Mouse (Mus musculus): Measurements from ENCODE around the gene Btnl9. TPM values are rescaled to one million over a fixed set of nuclear protein-coding genes. Genes with fewer than 3 reads are reported as not detected.
A peak's percentile ranks its signal among the peaks of the same experiment; 100 is the strongest.

The Btnl9 gene
- polyA plus RNA-seq (2012; ENCODE audit: insufficient read depth, low replicate concordance): 7.0 and 7.1 TPM in 2 replicates

- TF ChIP-seq GATA1 (IDR thresholded peaks at IDR 0.05; ENCODE audit: borderline replicate concordance, low read length) (no peak), FLI1 (IDR thresholded peaks at IDR 0.05; ENCODE audit: low read length) (no peak)
- peaks cover 59% of the 10 kb centered on the region for H3K4me1 ChIP-seq
- no peaks in the 10 kb centered on the region for H3K27me3 ChIP-seq (replicated peaks)
- H3K36me3 ChIP-seq (replicated peaks; ENCODE audit: low read length): no peaks in the 10 kb centered on the region
- no peak within 1 kb of the TSS for H3K4me3 ChIP-seq (replicated peaks)
- no peaks in the 10 kb centered on the region for H3K9me3 ChIP-seq
Measured at GRCm38 (mm10) chr11:49186955-49187488, at the start of gene Btnl9. Gene Btnl9 (minus strand): TSS chr11:49187159.

DNA sequence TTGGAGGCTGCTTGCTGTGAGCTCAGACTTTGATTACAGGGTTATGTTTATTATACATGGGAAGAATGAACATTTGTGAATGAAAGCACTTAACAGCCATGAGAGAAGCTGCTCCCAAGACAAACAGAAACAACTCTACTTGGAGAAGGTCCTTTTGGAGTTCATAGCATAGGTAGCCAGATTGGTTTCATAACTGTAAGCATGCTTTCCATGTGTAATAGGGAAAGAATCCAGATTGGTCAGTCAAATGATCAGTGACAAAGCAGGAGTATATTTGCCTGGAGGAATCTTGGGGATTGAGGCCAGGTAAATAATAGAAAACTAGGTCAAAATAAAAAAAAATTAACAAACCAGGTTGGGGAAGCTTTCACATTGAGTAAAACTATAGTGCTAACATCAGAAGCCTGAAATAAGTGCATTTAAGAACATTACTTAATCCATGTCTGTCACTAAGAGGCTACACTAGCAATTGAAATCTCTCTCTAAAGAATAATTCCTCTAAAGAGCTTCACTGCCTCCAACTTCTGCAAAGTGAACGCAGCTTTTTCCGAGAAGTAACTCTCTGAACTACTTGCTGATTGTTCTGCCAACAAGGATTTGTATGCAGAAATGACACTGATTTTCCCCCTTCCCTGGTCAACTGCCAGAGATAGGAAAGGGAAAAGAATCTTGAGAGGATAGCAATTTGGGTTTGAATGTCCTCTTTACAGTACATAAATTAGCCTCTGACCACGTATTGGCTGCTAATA is 48.7 kb upstream of the Btnl9 start:
- H3K4me1 ChIP-seq: peaks cover 24% of the 10 kb centered on the region
- H3K4me3 ChIP-seq (replicated peaks): no peak overlapping the region
- H3K36me3 ChIP-seq (replicated peaks; ENCODE audit: low read length): no peaks in the 10 kb centered on the region
- no peaks in the 10 kb centered on the region for H3K27me3 ChIP-seq (replicated peaks)
- no peaks in the 10 kb centered on the region for H3K9me3 ChIP-seq
- no peak for TF ChIP-seq GATA1 (IDR thresholded peaks at IDR 0.05; ENCODE audit: borderline replicate concordance, low read length)
- no peak for TF ChIP-seq FLI1 (IDR thresholded peaks at IDR 0.05; ENCODE audit: low read length)

DNA sequence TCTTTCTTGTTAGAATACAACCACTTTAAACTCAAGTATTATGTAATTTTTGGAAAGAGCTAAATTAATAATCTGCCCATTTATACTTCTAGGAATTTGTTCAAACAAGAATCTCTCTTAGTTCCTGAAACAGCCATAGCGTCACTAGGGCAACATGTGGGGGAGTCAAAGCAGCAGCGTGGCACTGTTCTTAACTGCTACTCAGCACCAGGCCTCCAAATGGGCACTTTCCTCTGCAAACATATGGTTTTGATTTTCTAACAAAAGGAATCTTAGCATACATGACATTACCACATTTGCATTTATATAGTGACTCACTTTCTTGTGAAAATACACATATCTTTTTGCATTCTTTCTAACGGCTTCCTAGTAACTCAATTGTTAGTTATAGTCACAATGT is 45.8 kb upstream of the Btnl9 start:
- Histone ChIP-seq H3K9me3 (no peaks in the 10 kb centered on the region), H3K4me3 (replicated peaks) (no peak overlapping the region), H3K4me1 (peaks cover 14% of the 10 kb centered on the region), H3K36me3 (replicated peaks; ENCODE audit: low read length) (no peaks in the 10 kb centered on the region), H3K27me3 (replicated peaks) (no peaks in the 10 kb centered on the region)
- TF ChIP-seq FLI1 (IDR thresholded peaks at IDR 0.05; ENCODE audit: low read length): no peak
- no peak for TF ChIP-seq GATA1 (IDR thresholded peaks at IDR 0.05; ENCODE audit: borderline replicate concordance, low read length)

DNA sequence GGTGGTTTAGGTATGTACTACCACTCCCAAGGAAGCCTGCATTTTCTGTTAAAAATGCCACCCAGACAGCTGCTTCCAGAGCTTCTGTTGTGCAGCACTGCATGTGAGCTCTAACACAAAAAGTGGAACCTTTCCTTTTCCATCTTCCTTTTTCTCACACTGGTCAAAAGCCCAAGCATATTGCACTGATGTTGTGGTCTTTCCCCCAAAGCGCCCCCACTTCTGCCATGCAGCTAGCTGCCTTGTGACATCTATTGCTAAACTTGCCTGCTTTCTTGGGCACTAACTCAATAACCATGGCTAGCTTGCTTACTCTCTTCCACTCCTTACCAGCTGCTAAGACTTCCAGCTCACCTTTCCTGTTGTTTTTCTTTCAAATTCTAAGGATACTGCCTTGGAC is 37.5 kb upstream of the Btnl9 start:
- Histone ChIP-seq H3K9me3 (no peaks in the 10 kb centered on the region), H3K4me1 (peaks cover 7% of the 10 kb centered on the region; the same call in 1 of the 2 replicates), H3K4me3 (replicated peaks) (no peak overlapping the region), H3K27me3 (replicated peaks) (no peaks in the 10 kb centered on the region), H3K36me3 (replicated peaks; ENCODE audit: low read length) (peaks cover 6% of the 10 kb centered on the region)
- TF ChIP-seq GATA1 (IDR thresholded peaks at IDR 0.05; ENCODE audit: borderline replicate concordance, low read length) (no peak), FLI1 (IDR thresholded peaks at IDR 0.05; ENCODE audit: low read length) (no peak)

GRCm38 (mm10) chr11:49219271-49219670 is 32.3 kb upstream of the Btnl9 start:
- Histone ChIP-seq H3K4me1 (0 out of 2 replicates have a peak, but pooled peaks cover 4% of the 10 kb centered on the region), H3K9me3 (no peaks in the 10 kb centered on the region), H3K4me3 (replicated peaks) (no peak overlapping the region), H3K36me3 (replicated peaks; ENCODE audit: low read length) (peaks cover 52% of the 10 kb centered on the region), H3K27me3 (replicated peaks) (no peaks in the 10 kb centered on the region)
- no peak for TF ChIP-seq GATA1 (IDR thresholded peaks at IDR 0.05; ENCODE audit: borderline replicate concordance, low read length)
- no peak for TF ChIP-seq FLI1 (IDR thresholded peaks at IDR 0.05; ENCODE audit: low read length)

- Histone ChIP-seq H3K27me3 (replicated peaks) (no peaks in the 10 kb centered on the region), H3K4me1 (peaks cover 48% of the 10 kb centered on the region), H3K36me3 (replicated peaks; ENCODE audit: low read length) (peaks cover 68% of the 10 kb centered on the region), H3K4me3 (replicated peaks) (no peak overlapping the region), H3K9me3 (no peaks in the 10 kb centered on the region)
- TF ChIP-seq FLI1 (IDR thresholded peaks at IDR 0.05; ENCODE audit: low read length) (no peak), GATA1 (IDR thresholded peaks at IDR 0.05; ENCODE audit: borderline replicate concordance, low read length) (no peak)
Measured at GRCm38 (mm10) chr11:49213505-49213904, 26.5 kb upstream of the Btnl9 start.

DNA sequence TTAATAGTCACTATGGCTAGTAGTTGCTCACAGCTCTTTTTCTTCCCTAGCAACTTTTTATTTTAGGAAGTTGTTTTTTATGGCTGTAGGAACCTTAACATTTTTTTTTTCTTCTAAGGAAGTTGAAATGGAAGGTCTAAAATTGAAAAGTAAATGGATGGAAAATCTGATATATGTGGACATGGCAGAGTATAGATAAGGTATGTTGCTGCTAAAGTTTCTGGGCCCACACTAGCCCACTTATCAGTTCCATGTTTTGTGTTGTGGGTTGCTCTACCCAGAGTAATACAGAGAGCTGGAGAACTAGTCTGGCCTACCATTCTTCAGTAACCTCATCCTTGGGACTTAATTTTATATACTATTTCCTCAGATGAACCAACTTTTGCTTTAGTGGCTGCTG is 25.6 kb upstream of the Btnl9 start:
- Histone ChIP-seq H3K4me3 (replicated peaks) (no peak overlapping the region), H3K36me3 (replicated peaks; ENCODE audit: low read length) (peaks cover 62% of the 10 kb centered on the region), H3K9me3 (no peaks in the 10 kb centered on the region), H3K4me1 (peaks cover 56% of the 10 kb centered on the region), H3K27me3 (replicated peaks) (no peaks in the 10 kb centered on the region)
- TF ChIP-seq GATA1 (IDR thresholded peaks at IDR 0.05; ENCODE audit: borderline replicate concordance, low read length) (no peak), FLI1 (IDR thresholded peaks at IDR 0.05; ENCODE audit: low read length) (no peak)

DNA sequence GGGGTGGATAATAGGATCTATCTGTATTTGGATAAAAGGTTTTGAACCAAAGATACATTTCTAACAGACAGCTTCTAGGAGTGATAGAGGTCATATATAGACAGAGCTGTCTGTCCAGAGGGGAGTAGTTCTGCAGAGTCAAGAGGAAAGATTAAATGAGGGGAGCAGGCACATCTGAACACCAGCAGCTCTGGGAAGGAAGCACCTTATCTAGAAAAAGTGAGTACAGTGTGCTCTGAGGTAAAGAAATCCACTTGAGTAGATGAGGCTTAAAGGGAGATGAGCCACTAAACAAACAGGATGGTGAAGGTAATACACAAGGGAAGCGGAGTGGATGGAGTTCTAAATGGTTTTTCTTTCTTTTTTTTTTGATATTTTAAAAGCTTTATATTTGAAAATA is 20.5 kb upstream of the Btnl9 start:
- Histone ChIP-seq H3K4me3 (replicated peaks) (no peak overlapping the region), H3K4me1 (peaks cover 74% of the 10 kb centered on the region), H3K9me3 (no peaks in the 10 kb centered on the region), H3K36me3 (replicated peaks; ENCODE audit: low read length) (peaks cover 29% of the 10 kb centered on the region), H3K27me3 (replicated peaks) (no peaks in the 10 kb centered on the region)
- no peak for TF ChIP-seq GATA1 (IDR thresholded peaks at IDR 0.05; ENCODE audit: borderline replicate concordance, low read length)
- no peak for TF ChIP-seq FLI1 (IDR thresholded peaks at IDR 0.05; ENCODE audit: low read length)

DNA sequence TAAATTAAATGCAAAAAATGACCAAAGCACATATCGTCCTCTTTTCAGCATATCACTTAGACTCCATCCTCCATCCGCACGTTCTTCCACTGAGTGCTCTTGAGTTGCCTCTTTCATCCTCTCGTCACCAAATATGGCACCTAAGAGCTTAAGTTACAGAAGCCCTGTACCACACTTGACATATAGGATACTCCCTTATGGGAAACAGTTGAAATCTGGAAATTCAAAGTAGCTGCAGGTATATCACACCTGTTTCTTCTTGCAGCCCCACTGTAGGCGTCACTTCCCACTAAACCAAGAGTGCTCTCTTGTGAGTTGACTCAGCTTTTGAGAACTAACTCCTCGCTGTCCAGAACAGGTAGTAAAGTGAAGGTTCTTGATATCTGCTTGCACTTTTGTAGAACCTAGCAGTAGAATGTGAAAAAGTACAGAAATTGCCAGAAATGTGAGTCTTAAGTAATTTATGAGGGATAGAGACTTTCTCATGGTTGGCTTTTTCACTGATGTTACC is 18.2 kb upstream of the Btnl9 start:
- H3K36me3 ChIP-seq (replicated peaks; ENCODE audit: low read length): peaks cover 21% of the 10 kb centered on the region
- H3K9me3 ChIP-seq: no peaks in the 10 kb centered on the region
- H3K4me3 ChIP-seq (replicated peaks): peak overlapping the region; percentile 84
- TF ChIP-seq FLI1 (IDR thresholded peaks at IDR 0.05; ENCODE audit: low read length) (no peak), GATA1 (IDR thresholded peaks at IDR 0.05; ENCODE audit: borderline replicate concordance, low read length) (no peak)
- peaks cover 71% of the 10 kb centered on the region for H3K4me1 ChIP-seq
- no peaks in the 10 kb centered on the region for H3K27me3 ChIP-seq (replicated peaks)
